Mouse (Mus musculus) lung, adult 2 months (tissue): ENCODE measurements around the gene Chst15.

Experiments used
- CTCF ChIP-seq: fragments of 200-500 bp; IDR thresholded peaks from 2 replicates; pipeline ENCODE4 v1.5.1; 2011; ENCODE audit warnings: mild to moderate bottlenecking, low read length, control low read depth; ENCODE audit not compliant: insufficient read depth
- POLR2A ChIP-seq: fragments of 200-500 bp; IDR thresholded peaks from 2 replicates; pipeline ENCODE4 v1.6.1; 2011; ENCODE audit warnings: low read depth, mild to moderate bottlenecking, control low read depth, low read length, borderline replicate concordance; ENCODE audit errors: extremely low read depth

DNA sequence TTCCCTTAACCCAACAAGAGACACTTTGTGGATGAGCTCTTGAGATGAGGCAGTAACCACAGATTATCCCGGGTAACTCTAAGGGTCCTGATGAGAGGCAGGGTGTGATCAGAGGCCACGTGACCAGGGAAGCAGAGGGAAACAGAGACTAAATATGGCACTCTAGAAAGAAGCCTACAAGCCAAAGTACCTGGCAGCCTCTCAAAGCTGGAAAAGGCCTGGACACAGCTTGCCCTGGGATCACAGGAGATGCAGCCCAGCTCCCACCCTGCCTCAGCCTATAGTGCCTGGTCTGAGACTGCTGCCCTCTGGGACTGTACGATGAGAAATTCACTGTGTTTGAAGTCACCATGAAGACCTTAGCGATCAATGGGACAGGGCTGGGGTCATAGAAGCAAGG, 83.3 kb downstream of the Chst15 start:
- TF ChIP-seq POLR2A (no peak), CTCF (no peak)
